ENCODE assay signal across 15 mouse cellular contexts in the genomic region with DNA sequence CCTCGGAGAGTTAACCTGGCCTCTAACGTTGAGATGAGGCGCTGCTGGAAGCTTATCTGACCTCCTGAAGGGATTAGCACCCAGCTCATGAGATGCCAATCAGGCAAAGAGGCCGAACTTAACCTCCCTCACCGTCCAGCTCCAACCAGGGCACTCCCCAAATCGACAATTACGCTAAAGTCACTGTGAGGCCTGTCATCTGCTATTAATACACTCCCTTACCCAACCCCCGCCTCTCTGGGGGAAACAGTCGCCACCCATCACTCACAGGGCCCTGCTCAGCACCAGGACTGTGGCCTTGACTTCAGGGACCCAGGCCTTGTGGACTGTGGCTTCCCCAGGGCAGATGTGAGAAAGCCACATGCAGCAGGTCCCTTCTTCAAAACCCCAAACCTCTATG.
DNase-seq lines count a peak whose midpoint lies in the region; ATAC-seq and TF ChIP-seq lines count a peak whose summit lies in the region.
"Had no signal": no experiment of that assay in that cellular context is flagged by ENCODE, and none has a peak within 500 bp of the region (broad histone marks: within the 10 kb centered on the region; RNA-seq: fewer than 3 reads in every experiment).

No protein-coding gene starts in this region.

- H3K4me2 ChIP-seq in embryonic facial prominence, embryonic 13.5 days: no peak overlapping the region
- H3K4me2 ChIP-seq in heart, embryonic 15.5 days: 0 out of 2 replicates have a peak overlapping the region, but pooled peaks have one; percentile 3
- peak overlapping the region; percentile 6 for H3K4me2 ChIP-seq in myocyte (ENCODE audit: low read depth)
- H3K4me2 ChIP-seq in midbrain, embryonic 16.5 days (ENCODE audit: low read length): no peak overlapping the region
- H3K4me2 ChIP-seq: hindbrain, embryonic 13.5 days; lung, embryonic 15.5 days had no signal

- intact Hi-C loops in gastrocnemius, adult 2 months (cut with DNase I): no loop called here

- no peaks in the 10 kb centered on the region for H3K27me3 ChIP-seq in embryonic facial prominence, embryonic 13.5 days
- no peaks in the 10 kb centered on the region for H3K27me3 ChIP-seq in heart, embryonic 15.5 days
- H3K27me3 ChIP-seq in myocyte (ENCODE audit: control insufficient read depth, insufficient read depth, insufficient read length): no peaks in the 10 kb centered on the region
- no peaks in the 10 kb centered on the region for H3K27me3 ChIP-seq in midbrain, embryonic 16.5 days (ENCODE audit: control insufficient read depth, insufficient read depth, low read depth, low read length)
- H3K27me3 ChIP-seq: lung, embryonic 15.5 days had no signal

- peak overlapping the region; percentile 85 for H3K27ac ChIP-seq in gastrocnemius, adult 2 months
- H3K27ac ChIP-seq in embryonic facial prominence, embryonic 13.5 days: no peak overlapping the region
- H3K27ac ChIP-seq in heart, embryonic 15.5 days: peak overlapping the region; percentile 97
- no peak overlapping the region for H3K27ac ChIP-seq in midbrain, embryonic 16.5 days (ENCODE audit: low read length)
- H3K27ac ChIP-seq: hindbrain, embryonic 13.5 days; left cerebral cortex, adult 2 months; lung, embryonic 15.5 days had no signal

- no peak overlapping the region for H3K4me3 ChIP-seq in gastrocnemius, adult 2 months
- no peak overlapping the region for H3K4me3 ChIP-seq in embryonic facial prominence, embryonic 13.5 days
- H3K4me3 ChIP-seq in heart, embryonic 15.5 days: no peak overlapping the region
- no peak overlapping the region for H3K4me3 ChIP-seq in myocyte
- no peak overlapping the region for H3K4me3 ChIP-seq in midbrain, embryonic 16.5 days (ENCODE audit: low read depth, low read length)
- H3K4me3 ChIP-seq: hindbrain, embryonic 13.5 days; left cerebral cortex, adult 2 months; lung, embryonic 15.5 days had no signal

- WGBS in embryonic facial prominence, embryonic 13.5 days: 24% methylated on average over 9 of the region's 9 CpGs
- WGBS in heart, embryonic 15.5 days: 26% methylated on average over 9 of the region's 9 CpGs
- 57% methylated on average over 9 of the region's 9 CpGs for WGBS in midbrain, embryonic 16.5 days

- ATAC-seq in embryonic facial prominence, embryonic 13.5 days (ENCODE audit: insufficient number of reproducible peaks, insufficient read depth, low FRiP score, low TSS enrichment, low read depth): no peak
- peak; percentile 32; the same call in 1 of the 2 replicates for ATAC-seq in heart, embryonic 15.5 days (replicated peaks; ENCODE audit: insufficient number of reproducible peaks, insufficient read depth, low FRiP score, low read depth)
- no peak for ATAC-seq in midbrain, embryonic 16.5 days

- 0 out of 2 replicates have a peak, but pooled peaks cover 10% of the 10 kb centered on the region for H3K36me3 ChIP-seq in embryonic facial prominence, embryonic 13.5 days
- H3K36me3 ChIP-seq in heart, embryonic 15.5 days: no peaks in the 10 kb centered on the region
- no peaks in the 10 kb centered on the region for H3K36me3 ChIP-seq in myocyte (ENCODE audit: control insufficient read depth, insufficient read depth)
- H3K36me3 ChIP-seq in midbrain, embryonic 16.5 days (ENCODE audit: control insufficient read depth, insufficient read depth, low read length): no peaks in the 10 kb centered on the region
- H3K36me3 ChIP-seq: hindbrain, embryonic 13.5 days; lung, embryonic 15.5 days had no signal

- H3ac ChIP-seq in myocyte (ENCODE audit: control insufficient read depth, insufficient read length): no peak overlapping the region

- H3K4me1 ChIP-seq in embryonic facial prominence, embryonic 13.5 days: peaks cover 35% of the 10 kb centered on the region
- H3K4me1 ChIP-seq in heart, embryonic 15.5 days (replicated peaks): peaks cover 93% of the 10 kb centered on the region
- peaks cover under 1% of the 10 kb centered on the region; the same call in 1 of the 2 replicates for H3K4me1 ChIP-seq in midbrain, embryonic 16.5 days (ENCODE audit: control insufficient read depth, insufficient read depth, low read length)

- no peaks in the 10 kb centered on the region for H3K79me2 ChIP-seq in myocyte (ENCODE audit: control insufficient read depth, insufficient read depth)

- TF ChIP-seq CTCF in gastrocnemius, adult 2 months (IDR thresholded peaks at IDR 0.05): no peak

- H3K9ac ChIP-seq in embryonic facial prominence, embryonic 13.5 days: 0 out of 2 replicates have a peak overlapping the region, but pooled peaks have one; percentile 40
- 0 out of 2 replicates have a peak overlapping the region, but pooled peaks have one; percentile 0 for H3K9ac ChIP-seq in heart, embryonic 15.5 days
- no peak overlapping the region for H3K9ac ChIP-seq in midbrain, embryonic 16.5 days (ENCODE audit: low read depth, low read length)
- H3K9ac ChIP-seq: hindbrain, embryonic 13.5 days; lung, embryonic 15.5 days had no signal

- no peaks in the 10 kb centered on the region for H3K9me3 ChIP-seq in embryonic facial prominence, embryonic 13.5 days
- no peaks in the 10 kb centered on the region for H3K9me3 ChIP-seq in heart, embryonic 15.5 days (replicated peaks)
- H3K9me3 ChIP-seq in midbrain, embryonic 16.5 days (replicated peaks; ENCODE audit: control insufficient read depth, low read length, poor library complexity, severe bottlenecking): no peaks in the 10 kb centered on the region
- H3K9me3 ChIP-seq: hindbrain, embryonic 13.5 days; lung, embryonic 15.5 days had no signal

- no peak for TF ChIP-seq POLR2A in myocyte (IDR thresholded peaks at IDR 0.05; ENCODE audit: insufficient read length, low read depth)

- DNase-seq in gastrocnemius, adult 2 months: peak; percentile 61
- DNase-seq in gastrocnemius, postnatal 4 days (ENCODE audit: low spot score in 2 of 2): no peak
- DNase-seq in kidney, postnatal 25 days: no peak
- DNase-seq in adrenal gland, postnatal 4 days (ENCODE audit: low spot score in 2 of 2): no peak
- DNase-seq: adrenal gland, adult 2 months; cerebellum, postnatal 10 days; kidney, adult 8-10 months; thymus, postnatal 36 days had no signal

TF ChIP-seq in myocyte, 11 proteins besides CTCF, POLR2A, EP300 and RAD21:
- TF ChIP-seq CEBPB (IDR thresholded peaks at IDR 0.05; ENCODE audit: insufficient read depth, poor library complexity, severe bottlenecking) (no peak), MYOG (IDR thresholded peaks at IDR 0.05; ENCODE audit: control insufficient read depth in 1 of 3, insufficient read depth in 1 of 3, insufficient read length in 2 of 3, low read depth in 2 of 3) (peak in 1 of 3 experiments; percentile 67), USF1 (IDR thresholded peaks at IDR 0.05; ENCODE audit: low read depth) (no peak), MYOD1 (IDR thresholded peaks at IDR 0.05; ENCODE audit: control insufficient read depth in 1 of 3, insufficient read length in 2 of 3, low read depth in 2 of 3) (peak in 1 of 3 experiments; percentile 65), E2F4 (IDR thresholded peaks at IDR 0.05; ENCODE audit: insufficient read depth) (no peak)
TF ChIP-seq in myocyte: peak in this region for 2.

Comparison
In these comparisons a context has a peak if more than half of its experiments do, and no peak if none do; other contexts are left out.
1. H3K27ac ChIP-seq: peak in gastrocnemius, adult 2 months (single experiment) and heart, embryonic 15.5 days (single experiment); none in embryonic facial prominence, embryonic 13.5 days (single experiment) and midbrain, embryonic 16.5 days (single experiment).
2. H3K4me2 ChIP-seq: peak in heart, embryonic 15.5 days (single experiment) and myocyte (single experiment); none in embryonic facial prominence, embryonic 13.5 days (single experiment) and midbrain, embryonic 16.5 days (single experiment).